Mouse (Mus musculus): ENCODE measurements around the gene Tph1.

Gene Tph1

DNA sequence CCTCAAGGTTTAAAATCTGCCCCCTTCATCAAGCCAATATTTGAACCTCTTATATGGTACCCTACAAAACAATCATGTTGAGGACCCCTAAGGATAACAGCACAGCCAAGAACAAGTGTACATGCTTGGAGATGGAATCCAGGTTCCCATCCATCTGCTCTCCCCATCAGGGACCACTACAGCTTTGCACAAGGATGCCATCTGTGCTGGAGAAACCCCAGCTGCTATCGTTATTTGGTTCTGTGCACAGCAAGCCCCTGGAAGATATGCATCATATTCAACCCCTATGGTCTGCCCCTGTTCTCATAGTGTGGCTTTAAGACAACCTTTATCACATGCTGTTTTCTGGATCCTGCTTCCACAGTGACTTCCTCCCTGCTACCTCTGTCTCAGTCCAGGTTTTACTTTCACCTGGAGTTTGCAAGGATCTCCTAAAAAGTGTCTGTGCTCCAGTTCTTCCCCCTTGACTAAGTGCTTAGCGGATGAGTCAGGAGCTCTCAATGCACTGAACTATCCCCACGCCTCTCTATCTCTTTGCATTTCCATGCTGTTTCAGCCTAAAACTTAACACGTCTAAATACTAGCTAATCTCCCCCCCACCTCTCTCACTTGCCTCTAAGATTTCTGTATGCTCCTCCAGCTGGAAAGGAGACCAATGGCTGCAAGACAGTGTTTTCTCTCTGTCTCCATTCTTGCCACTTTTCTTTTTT, 23.8 kb downstream of the Tph1 start:
- no peak for DNase-seq

DNA sequence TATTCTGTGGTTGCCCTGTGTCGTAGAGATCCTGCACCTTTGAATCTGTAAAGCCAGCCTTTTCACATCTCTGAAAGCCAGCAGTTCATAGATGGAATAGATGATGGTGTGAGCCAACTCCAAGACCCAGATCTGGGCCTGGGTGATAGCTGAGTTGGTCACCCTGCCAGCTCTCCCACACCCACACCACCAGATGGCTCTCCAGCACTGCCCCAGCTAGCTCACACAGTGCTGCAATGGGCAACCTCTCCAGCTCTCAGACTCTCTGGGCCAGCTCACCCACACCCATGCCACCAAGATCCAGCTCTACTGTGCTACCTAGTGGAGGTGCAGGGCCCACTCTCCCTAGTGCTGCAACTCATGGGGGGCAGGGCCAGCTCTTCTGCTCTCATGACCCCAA, 29.2 kb downstream of the Tph1 start:
- no peak for DNase-seq

DNA sequence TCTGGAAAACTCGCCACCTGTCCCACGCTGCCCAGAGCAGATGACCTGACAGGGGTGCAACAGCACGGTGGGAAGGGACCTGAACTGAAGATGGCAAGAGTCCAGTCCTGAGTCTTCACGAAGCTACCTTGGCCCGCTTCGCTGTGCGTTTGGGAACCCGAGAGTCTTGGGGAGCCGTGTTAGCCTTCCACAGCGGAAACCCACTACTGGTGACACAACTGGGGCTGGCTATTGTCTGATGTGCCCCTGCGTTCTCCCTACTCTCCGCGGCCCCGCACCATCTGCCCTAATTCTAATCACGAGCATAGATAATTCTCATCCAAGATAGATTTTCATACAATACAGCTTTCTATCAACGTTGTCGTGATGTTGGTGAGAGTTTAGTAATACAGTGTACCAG, 32.3 kb downstream of the Tph1 start:
- DNase-seq = no peak

DNA sequence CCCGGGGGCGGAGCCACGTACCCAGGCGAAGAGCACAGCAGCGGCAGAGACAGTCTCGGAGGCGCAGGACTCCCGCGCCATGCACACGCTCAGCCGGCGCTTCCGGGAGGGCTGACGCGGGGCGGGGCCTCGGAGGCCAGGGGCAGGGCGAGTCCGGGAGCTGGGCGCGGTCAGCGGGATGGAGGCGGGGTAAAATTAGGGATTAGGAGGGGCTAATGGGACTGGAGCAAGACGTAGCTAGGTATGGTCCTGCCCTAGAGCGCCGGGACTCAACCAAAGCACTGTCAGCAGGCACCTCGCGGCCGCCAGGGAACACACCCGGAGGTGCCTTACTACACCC, 32.7 kb downstream of the Tph1 start, which contains the start of gene Sergef:
Gene Sergef (minus strand): TSS at position 116 of the 340 bp plus-strand sequence.
- DNase-seq = peak; percentile 92

DNA sequence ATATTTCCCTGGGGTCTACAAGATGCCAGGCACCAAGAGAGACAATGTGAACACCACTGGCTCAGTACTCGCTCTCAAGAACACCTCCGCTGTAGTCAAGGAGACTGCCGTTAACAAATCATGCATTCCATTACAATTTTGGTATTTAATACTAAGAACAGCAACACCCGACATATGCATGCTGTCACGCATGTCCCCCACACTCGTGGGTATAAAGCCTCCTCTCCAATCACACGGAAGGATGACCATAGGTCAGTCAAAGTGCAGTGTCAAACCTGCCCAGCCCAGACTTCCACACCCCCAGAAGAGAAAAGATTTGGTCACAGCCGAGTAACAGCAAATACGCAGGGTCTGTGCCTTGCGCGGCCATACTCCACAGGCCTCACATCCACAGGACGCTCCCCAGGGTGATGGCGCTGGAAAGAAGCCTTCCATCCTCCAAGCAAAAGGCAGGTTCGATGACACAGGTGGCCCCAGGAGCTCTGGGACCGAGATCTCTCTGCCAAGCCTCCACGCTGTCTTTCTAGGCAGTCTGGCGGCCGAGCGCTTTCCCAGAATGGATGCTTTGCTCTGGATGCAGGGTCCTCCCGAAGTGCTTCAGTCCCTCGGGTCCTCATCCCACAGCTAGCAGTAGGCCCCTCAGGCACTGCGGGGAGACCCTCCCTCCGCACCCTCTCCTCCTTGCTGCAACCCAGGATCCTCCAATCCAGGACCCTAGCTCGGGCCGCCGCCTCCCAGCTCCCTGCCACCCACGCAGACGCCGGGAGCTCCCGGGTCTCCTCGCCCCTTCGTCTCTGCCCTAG, 33.2 kb downstream of the Tph1 start:
- DNase-seq = no peak

DNA sequence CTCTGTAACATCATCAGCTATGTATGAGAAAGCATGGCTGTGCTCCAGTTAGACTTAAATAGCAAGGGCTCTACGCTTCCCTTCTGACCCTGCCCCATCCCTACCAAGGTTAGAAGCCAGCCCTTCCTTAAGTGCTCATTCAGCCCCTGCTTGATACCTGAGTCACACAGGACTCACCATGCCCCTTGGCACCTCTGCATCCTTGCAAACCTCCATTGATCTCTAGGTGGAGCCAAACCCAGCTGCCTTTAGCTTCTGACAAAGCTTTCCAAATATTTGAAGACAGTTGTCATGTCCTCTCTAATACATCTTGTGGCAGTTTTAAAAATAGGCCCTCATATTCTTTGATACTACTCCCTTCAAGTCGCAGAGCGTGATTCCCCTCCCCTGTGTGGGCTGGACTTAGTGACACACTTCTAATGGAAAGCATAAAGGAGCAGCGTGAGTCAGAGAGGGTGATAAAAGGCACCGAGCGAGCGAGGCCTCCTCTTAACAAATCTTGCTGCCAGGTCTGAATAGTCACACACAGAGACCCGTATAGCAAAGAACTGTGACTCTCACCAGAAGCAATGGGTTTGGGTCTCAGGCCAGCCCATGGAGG, 43.9 kb downstream of the Tph1 start:
- DNase-seq = no peak

DNA sequence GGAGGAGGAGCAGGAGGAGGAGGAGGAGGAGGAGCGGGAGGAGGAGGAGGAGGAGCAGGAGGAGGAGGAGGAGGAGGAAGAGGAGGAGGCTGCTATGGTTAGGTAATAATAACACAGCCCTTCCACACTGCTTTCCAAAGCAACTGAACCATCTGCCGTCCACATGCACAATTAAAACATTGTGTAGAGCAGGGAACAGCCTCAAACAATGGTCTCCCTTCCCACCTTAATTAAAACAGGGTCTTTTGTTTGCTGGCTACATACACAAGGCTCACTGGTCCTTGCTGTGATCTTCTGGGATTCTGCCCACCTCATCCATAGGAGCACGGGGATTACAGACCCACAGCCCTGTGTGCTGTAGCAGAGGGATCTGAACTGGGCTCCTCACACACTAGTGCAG, 48.4 kb downstream of the Tph1 start:
- DNase-seq = no peak

DNA sequence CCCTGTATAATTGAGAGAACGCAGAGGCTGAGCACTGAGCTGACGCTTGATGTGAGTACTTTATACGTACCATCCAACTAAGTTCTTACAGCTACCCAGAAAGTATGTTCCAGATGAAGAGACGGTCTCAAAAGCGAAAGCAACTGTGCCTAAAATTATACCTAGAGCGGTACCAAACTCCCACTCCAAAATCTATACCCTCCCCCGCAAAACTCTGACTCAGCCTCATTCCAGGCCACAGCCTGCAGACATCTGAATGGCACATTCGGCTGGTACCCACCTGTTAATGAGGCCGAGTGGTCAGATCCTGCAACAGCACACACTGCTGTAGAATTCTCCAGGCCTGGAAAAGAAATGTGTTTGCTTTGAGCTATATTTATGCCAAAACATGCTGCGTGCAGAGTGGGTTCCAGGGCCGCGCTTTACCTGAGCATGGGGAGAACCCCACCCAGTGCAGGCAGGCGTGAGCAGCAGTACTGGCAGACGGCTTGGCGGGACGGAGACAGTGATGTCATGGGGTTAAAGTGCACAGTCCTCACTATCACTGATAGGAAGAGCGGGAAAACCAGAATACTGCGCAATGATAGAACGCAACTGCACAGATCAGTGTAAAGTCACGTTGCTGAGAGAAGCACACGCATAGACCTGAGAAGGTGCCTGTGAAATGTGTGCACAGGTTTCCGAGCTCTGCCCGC, 53.8 kb downstream of the Tph1 start:
- DNase-seq = no peak

DNA sequence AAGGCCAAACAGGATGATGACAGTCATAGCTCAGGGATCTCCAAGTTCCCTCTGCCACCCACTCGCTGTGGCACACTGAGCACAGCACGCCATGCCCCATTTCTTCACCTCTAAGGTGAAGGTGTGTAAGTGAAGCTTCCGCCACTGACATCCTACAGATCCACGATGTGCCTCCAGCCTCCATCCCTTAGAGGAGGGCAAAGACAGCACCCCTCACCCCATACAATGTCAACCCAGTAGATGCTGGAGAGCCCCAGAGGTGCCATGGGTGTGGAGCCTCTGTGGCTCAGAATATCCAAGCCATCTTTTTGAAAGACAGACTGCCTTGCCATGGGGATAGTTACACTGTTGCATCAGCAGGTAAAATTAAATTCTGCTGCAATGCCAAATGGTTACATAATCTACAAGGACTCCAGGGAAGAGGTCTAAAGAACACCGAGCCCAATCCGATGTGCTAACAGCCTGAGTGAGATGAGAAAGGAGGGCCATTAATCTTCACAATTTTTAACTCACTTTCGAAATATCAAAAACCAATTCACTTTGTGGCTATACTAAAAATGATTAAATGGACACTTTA, 55.8 kb downstream of the Tph1 start:
- DNase-seq = no peak

DNA sequence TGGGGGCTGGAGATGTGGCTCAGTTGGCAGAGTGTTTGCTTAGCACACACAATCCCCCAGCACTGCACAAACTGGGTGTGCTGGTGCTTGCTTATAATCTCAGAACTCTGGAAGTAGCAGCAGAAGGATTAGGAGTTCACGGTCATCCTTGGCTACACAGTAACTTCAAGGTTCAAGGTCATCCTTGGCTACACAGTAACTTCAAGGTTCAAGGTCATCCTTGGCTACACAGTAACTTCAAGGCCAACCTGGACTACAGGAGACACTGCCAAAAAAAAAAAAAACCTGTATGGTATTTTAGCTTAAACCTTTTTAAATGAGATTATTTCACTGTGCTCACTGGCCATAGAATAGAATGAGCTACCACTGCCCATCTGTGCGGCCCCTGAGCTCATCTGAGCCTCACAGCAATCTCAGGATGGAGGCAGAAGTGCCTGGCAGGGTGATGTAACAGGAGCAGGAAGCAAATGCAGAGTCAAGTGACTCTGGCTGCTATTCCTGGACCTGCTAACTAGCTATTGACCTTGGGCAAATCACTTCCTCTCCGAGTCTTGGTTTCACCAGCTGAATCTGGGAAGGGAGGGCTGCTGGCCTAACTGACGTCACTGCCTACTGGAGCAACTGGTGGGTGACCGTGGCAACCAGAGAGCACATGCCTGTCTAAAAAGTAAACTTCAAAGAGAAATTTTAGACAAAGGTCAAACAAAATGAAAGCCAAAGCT, 56.9 kb downstream of the Tph1 start:
- DNase-seq = peak; percentile 63

DNA sequence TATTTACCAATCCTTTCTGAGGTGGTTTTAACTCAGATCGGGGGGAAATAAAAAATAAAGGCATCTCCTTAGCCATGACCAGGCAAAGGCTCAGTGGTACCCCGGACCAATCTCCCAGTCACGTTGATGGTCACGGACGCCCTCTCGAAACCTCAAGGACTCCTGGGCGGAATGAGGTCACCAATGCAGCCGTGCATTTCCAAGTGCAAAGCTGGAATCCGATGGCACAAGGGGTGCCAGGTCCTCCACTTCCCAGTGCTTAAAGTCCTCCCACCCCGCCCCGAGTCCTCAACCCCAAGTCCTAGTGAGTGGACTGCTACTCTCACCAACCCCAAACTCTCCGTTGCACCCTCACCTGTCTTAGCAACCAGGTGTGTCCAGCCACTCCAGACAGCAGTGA, 58.1 kb downstream of the Tph1 start:
- DNase-seq = no peak

DNA sequence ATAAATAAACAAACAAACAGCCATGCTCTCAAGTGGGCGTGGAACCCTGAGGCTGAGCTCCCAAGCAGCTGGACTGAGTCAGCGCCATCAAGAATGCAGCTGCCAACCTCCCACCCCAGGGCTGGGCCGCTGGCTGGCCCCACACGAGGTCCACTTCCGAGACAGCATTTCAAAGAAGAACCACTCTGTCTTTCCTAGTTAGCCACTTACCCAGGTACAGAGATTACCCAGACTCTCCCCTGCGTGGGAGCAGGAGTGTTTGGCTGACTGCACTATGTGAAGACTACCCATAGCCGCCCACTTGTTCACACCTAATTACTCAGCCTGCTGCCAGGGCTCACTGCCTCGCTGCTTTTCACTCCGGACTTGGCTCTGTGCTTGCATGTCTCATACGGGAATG, 59.2 kb downstream of the Tph1 start:
- DNase-seq = peak; percentile 16

DNA sequence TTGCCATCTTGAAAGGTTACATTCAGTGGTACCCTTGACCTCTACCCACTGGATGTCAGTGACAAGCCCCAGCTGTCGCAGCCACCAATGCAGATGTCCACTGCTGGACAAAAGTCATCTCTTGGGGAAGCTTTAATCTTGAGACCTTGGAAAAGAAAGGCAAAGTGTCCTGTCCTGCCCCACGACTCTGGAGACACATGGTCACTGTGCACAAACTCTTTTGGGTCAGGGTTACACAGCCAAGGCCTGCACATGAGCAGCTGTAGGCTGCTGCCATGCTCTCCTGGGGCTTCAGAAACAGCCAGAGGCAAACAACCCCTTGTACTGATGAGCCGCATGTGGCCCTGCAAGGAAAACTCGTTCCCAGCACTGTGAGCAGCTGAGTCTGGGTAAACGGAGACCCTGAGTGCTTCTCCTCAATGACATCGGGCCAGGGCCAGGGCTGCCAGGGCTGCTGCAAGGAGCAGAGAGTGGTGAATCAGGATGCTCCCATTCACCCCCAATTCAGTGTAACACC, 59.9 kb downstream of the Tph1 start:
- DNase-seq = no peak

DNA sequence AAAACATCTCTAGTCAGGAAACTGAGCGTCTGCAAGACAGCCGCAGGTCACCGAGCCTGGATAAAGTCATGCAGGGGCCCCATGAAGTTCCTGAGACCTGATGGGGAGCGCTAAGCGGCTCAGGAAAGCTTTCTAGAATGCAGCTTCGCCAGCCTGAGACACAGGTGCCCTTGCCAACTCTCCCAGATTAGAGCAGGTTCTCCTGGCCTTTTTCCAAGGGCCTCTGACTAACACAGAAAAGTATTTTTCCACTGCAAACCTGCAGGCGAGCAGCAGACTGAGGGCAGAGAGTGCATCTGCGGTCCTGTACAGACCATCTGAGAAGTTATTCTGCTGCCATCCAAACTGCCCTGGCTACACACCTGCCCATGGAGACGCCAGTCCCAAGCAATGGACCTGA, 60.4 kb downstream of the Tph1 start:
- peak; percentile 78 for DNase-seq

DNA sequence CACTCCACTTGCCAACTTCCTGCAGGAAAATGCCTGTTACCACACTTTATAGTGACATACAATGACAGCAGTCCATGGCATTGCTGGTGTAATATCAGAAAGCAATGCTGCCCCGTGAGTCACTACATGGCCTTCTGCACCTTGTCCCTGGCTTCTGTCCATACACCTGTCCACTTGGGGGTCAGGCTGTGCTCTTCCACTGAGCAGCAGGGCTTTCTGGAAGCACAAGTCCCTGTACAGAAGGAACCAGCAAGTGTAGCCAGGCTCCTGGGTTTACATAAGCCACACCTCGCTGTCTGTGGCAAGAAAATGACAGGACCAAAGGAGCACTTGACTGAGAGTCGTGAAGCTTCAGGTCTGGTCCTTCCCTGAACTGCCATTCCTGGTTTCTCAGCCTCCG, 63.0 kb downstream of the Tph1 start:
- no peak for DNase-seq

DNA sequence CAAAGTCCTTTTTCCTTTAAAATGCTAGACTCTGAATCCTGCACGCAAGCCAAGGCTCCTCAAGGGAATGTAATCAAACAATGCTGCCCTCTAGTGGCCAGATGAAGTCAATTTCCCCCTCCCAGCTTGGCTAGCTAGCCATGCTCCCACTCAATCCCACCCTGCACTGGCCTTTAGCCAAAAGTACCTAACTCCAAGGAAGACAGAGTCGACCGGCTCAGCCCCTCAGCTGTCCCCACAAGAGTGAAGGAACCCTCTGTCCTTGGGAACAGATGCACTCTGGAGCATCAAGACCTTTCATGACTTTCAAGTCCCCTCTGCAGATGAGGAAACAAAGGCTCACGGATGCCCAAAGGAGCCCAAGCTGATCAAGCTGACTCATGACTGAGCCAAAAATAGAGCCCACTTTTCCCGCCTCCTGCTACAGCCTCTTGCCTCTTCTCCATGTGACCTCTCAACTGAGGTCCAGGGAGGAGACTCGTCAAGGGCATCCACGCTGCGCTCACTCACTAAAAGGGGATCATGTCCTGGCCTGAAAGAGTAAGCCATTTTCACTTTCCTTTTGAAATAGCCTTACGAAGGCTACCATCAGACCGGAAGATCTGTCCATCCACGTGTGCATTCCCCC, 64.8 kb downstream of the Tph1 start:
- DNase-seq = peak; percentile 57

DNA sequence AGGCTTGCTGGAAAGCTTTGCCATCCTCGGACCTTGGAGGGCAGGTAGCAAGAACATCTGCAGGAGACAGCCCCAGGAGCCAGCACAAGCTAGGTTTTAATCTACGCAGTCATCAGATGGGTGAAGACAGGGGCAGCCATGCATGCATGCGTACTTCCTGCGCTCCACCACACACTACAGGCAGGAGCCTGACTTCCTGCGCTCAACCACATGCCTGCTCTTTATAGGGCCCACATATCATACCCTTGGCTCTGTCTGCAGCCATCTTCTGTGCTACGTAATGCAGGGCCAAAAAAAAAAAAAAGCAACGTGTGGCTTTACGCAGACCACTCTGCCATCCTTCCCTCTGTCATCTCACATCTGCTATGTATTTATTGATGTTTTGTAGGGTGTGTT, 65.3 kb downstream of the Tph1 start:
- no peak for DNase-seq

DNA sequence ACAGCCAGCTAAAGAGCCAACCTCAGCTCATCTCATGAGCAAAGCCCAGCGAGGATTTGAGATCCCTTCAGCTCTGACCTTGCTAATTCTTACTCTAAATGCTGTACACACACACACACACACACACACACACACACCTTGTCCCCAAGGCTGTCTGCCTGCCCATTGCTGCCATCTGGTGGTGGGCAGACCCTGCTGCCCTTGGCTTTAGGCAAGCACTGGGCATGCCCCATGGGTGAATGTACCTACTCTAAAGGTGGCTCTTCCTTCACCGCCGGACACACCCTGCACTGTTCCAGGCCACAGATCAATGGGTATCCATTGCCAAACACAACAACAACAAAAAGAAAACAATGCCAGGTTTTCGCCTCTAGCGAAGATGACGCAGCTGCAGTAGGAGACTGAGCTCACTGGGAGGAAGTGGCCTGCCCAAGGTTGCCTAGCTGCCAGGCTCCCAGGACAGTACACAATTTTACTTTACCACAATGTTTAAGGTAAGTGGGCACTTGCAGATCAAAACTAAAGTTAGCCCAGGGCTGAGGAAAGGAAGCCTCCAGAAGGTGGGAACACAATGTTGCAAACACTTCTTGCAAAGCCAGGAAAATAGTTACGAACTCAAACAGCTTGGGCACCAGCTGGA, 65.8 kb downstream of the Tph1 start:
- peak; percentile 79 for DNase-seq

DNA sequence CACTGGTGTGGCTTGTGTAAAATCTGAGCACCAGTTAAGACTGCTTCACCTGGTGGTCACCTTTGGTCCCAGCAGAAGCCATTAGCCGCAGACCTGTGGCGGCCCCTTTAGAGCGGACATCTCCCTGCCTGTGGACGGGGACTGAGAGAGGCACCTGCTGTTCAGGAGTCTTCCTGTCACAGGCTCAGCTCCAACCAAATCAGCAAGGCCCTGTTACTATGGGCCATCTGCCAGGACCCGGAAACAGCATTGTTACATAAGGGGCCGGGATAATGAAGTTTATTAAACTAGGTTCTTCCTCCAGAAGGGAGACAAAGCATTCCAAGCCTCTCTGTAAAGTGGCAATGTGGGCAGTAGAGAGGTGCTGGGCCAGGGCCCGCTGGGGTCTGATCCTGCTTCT, 69.3 kb downstream of the Tph1 start:
- peak; percentile 10 for DNase-seq

DNA sequence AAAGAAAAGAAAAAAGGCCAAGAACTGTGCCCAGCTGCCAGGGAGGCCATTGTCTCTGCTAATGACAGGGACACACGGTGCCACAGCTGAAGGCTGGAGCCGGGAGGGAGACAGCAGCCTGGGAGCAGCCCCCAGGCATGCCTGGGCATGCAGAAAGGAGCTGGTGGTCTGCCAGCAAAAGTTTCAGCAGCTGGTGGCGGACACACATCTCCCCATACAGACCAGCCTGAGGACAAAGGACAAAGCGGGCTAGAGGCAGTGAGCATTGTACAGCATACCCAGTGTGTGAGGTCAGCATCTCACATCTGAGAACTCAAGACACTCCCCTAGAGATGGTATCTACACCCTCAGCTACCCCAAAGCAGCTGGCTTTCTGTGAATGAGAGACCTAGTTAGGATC, 70.3 kb downstream of the Tph1 start:
- no peak for DNase-seq

DNA sequence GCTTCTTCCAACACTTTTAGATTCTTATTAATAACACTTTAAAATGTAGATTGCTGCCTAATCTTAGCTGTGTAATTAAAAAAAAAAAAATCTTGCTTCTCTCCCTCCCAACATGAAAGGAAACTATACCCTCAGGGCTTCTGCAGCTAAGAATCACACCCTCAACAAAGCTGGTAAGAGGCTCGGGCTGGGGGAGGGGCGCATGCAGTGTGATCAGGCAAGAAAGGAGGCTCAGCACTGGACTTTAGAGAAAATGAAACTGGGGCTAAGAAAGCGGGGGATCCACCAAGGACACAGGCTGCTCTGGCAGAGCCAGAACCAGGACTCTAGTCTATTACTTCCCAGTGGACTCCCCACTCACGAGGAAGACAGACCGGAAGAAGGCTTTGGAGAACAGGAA, 71.2 kb downstream of the Tph1 start:
- DNase-seq = no peak
